Mouse (Mus musculus): ENCODE data around the gene Eftud2.

The Eftud2 gene

GRCm38 (mm10) chr11:102819021-102819782 is 61.6 kb downstream of the Eftud2 start, which contains the start of gene Gjc1:
Gene Gjc1 (minus strand): TSS chr11:102819700.
- in situ Hi-C loops (cut with MseI, MboI), result no loop called here

GRCm38 (mm10) chr11:102818121-102819020 is 62.4 kb downstream of the Eftud2 start:
- in situ Hi-C loops (cut with MseI, MboI), result no loop called here

GRCm38 (mm10) chr11:102814881-102815280 is 65.9 kb downstream of the Eftud2 start:
- in situ Hi-C loops (cut with MseI, MboI), result no loop called here

GRCm38 (mm10) chr11:102810721-102811485 is 69.9 kb downstream of the Eftud2 start:
- in situ Hi-C loops (cut with MseI, MboI), result no loop called here

- in situ Hi-C loops (cut with MseI, MboI), result no loop called here
Observed at GRCm38 (mm10) chr11:102808246-102808645, 72.5 kb downstream of the Eftud2 start.

- in situ Hi-C loops (cut with MseI, MboI), result no loop called here
Observed at GRCm38 (mm10) chr11:102803453-102803852, 77.3 kb downstream of the Eftud2 start.

- in situ Hi-C loops (cut with MseI, MboI), result no loop called here
Observed at GRCm38 (mm10) chr11:102794157-102794556, 86.6 kb downstream of the Eftud2 start.

- in situ Hi-C loops (cut with MseI, MboI), result no loop called here
Observed at GRCm38 (mm10) chr11:102791682-102792445, 88.9 kb downstream of the Eftud2 start.
